Mouse (Mus musculus) mesoderm, embryonic 11.5 days (tissue): ENCODE measurements around the gene Zfp646.
A peak's percentile ranks its signal among the peaks of the same experiment; 100 is the strongest.
"Not testable (repeated sequence)": the region's sequence is repeated elsewhere in the genome, so short reads cannot be mapped to it uniquely, and the experiment has no call there.

Experiments
- DNase-seq: peaks from one replicate; pipeline ENCODE4 v3.0.0-alpha.2; 2012; ENCODE audit warnings: low read depth, low spot score

Zfp646 gene

GRCm38 (mm10) chr7:127880431-127880830, 4.4 kb downstream of the Zfp646 start:
- DNase-seq = no peak

- no peak for DNase-seq
Observed at GRCm38 (mm10) chr7:127885951-127886350, 9.9 kb downstream of the Zfp646 start.

GRCm38 (mm10) chr7:127886551-127886950, 10.5 kb downstream of the Zfp646 start:
- no peak for DNase-seq

- DNase-seq = no peak
Observed at GRCm38 (mm10) chr7:127887191-127887590, 11.2 kb downstream of the Zfp646 start.

- DNase-seq = no peak
Observed at GRCm38 (mm10) chr7:127887781-127888180, 11.8 kb downstream of the Zfp646 start.

GRCm38 (mm10) chr7:127888821-127889220, 12.8 kb downstream of the Zfp646 start:
- DNase-seq = no peak

- DNase-seq = no peak
Observed at GRCm38 (mm10) chr7:127890798-127891197, 14.8 kb downstream of the Zfp646 start, which contains the start of gene Prss53. TSS of gene Prss53 (minus strand) at chr7:127890970.

- DNase-seq = no peak
Observed at GRCm38 (mm10) chr7:127894480-127894879, 18.5 kb downstream of the Zfp646 start.

- peak; percentile 96 for DNase-seq
Observed at GRCm38 (mm10) chr7:127895442-127895841, 19.4 kb downstream of the Zfp646 start, which contains the start of the genes Gm21974 and Vkorc1. TSS of gene Gm21974 (minus strand) at chr7:127895454. TSS of gene Vkorc1 (minus strand) at chr7:127895617.

GRCm38 (mm10) chr7:127895891-127896290, 19.9 kb downstream of the Zfp646 start:
- DNase-seq = not testable (repeated sequence)

- DNase-seq = peak; percentile 53
Observed at GRCm38 (mm10) chr7:127896384-127896783, 20.4 kb downstream of the Zfp646 start.

GRCm38 (mm10) chr7:127897542-127897941, 21.5 kb downstream of the Zfp646 start:
- DNase-seq = no peak

GRCm38 (mm10) chr7:127898179-127898956, 22.3 kb downstream of the Zfp646 start:
- no peak for DNase-seq

GRCm38 (mm10) chr7:127899997-127900396, 24.0 kb downstream of the Zfp646 start:
- DNase-seq = no peak

- no peak for DNase-seq
Observed at GRCm38 (mm10) chr7:127901772-127902171, 25.8 kb downstream of the Zfp646 start.

GRCm38 (mm10) chr7:127903971-127904796, 28.2 kb downstream of the Zfp646 start, which contains the start of gene Bckdk:
TSS of gene Bckdk (plus strand) at chr7:127904082.
- DNase-seq = peak; percentile 86

GRCm38 (mm10) chr7:127907939-127908338, 31.9 kb downstream of the Zfp646 start:
- DNase-seq = no peak

- DNase-seq = no peak
Observed at GRCm38 (mm10) chr7:127908656-127909055, 32.6 kb downstream of the Zfp646 start.

- peak; percentile 91 for DNase-seq
Observed at GRCm38 (mm10) chr7:127912190-127912871, 36.3 kb downstream of the Zfp646 start, which contains the start of gene Kat8. TSS of gene Kat8 (plus strand) at chr7:127912516.

- no peak for DNase-seq
Observed at GRCm38 (mm10) chr7:127912938-127913337, 36.9 kb downstream of the Zfp646 start.

GRCm38 (mm10) chr7:127915293-127915692, 39.3 kb downstream of the Zfp646 start:
- no peak for DNase-seq

GRCm38 (mm10) chr7:127918203-127918602, 42.2 kb downstream of the Zfp646 start:
- DNase-seq = peak; percentile 52
